Mouse (Mus musculus): Measurements from ENCODE around the gene Tdp2.

DNA sequence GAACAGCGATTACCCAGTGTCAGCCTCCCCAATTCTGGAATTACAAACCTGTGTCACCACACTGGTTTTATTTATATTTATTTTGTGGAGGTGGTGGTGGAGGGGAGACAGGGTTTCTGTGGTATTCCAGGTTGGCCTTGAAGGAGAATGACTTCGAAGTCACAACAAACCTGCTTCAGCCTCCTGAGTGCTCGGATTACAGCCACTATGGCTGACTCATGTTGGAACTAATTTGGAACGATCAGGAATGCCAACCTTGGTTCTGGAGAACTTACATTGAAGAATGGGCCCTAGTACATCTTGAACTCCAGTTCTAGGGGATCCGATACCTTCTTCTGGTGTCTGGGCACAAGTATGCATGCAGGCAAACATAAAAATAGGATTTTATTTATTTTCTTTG, 32.1 kb upstream of the Tdp2 start:
- TF ChIP-seq CTCF (IDR thresholded peaks at IDR 0.05; ENCODE audit: low read depth) (no peak), EP300 (optimal IDR thresholded peaks at IDR 0.05) (no peak)
